In the genomic region with DNA sequence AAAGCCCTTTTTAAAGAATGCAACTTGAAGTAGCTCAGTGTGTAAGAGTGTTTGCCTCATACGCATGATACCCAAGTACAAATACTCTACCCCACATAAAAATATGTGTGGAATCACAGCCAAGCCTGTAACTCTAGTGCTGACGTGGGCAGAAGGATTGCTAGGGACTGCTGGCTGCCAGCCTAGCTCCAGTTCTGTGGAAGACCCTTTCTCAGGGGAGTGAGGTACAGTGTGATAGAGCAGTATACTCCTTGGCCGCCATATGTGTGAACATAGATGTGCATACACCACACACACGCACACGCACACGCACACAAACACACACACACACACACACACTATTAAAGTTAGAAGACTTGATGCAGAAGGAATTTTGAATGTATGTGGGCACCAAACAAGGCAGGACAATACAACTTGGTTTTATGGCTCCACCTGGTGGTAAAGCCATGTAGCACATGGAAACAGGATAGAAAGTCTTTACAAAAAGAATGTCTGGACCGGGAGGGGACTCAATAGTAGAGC, we compare ENCODE assay signal across 8 mouse cellular contexts. TPM values are rescaled to one million over a fixed set of nuclear protein-coding genes. Genes with fewer than 3 reads are reported as not detected.
DNase-seq lines count a peak whose midpoint lies in the region; ATAC-seq and TF ChIP-seq lines count a peak whose summit lies in the region.

No protein-coding gene starts in this region.

- ATAC-seq in kidney, embryonic 16.5 days (ENCODE audit: low FRiP score, low TSS enrichment), result peak; percentile 39; the same call in 1 of the 2 replicates
- ATAC-seq in liver, embryonic 14.5 days (ENCODE audit: insufficient read depth), result peak; percentile 23; the same call in 1 of the 2 replicates
- ATAC-seq in neural tube, embryonic 14.5 days (ENCODE audit: low read depth), result peak; percentile 61; the same call in 1 of the 2 replicates

- 0 out of 2 replicates have a peak overlapping the region, but pooled peaks have one; percentile 25 for H3K27ac ChIP-seq in kidney, embryonic 16.5 days (ENCODE audit: low read length)
- no peak overlapping the region for H3K27ac ChIP-seq in liver, embryonic 14.5 days
- H3K27ac ChIP-seq in neural tube, embryonic 14.5 days (ENCODE audit: low read depth, low read length), result no peak overlapping the region

- peak; percentile 88 for DNase-seq in 3T3-L1 (ENCODE audit: low read depth, low spot score)
- peak; percentile 43 for DNase-seq in Muller cell, postnatal 12 days (ENCODE audit: inconsistent ontology term)
- DNase-seq in cerebellum, adult 9-10 months, result peak; percentile 66
- DNase-seq in frontal cortex, postnatal 36 days (ENCODE audit: low spot score in 2 of 2), result peak; percentile 46 to 69
- peak; percentile 20 to 46 (median 34) for DNase-seq in liver, embryonic 14.5 days (ENCODE audit: low read depth in 3 of 3, low spot score in 3 of 3)
- DNase-seq in thymus, postnatal 14 days, result peak; percentile 59

- WGBS in kidney, embryonic 16.5 days, result 67% methylated on average over 7 of the region's 7 CpGs
- WGBS in liver, embryonic 14.5 days (ENCODE audit: insufficient replicate concordance), result 51% methylated on average over 7 of the region's 7 CpGs
- WGBS in neural tube, embryonic 14.5 days, result 72% methylated on average over 7 of the region's 7 CpGs

- H3K9me3 ChIP-seq in kidney, embryonic 16.5 days (ENCODE audit: low read length), result no peaks in the 10 kb centered on the region
- H3K9me3 ChIP-seq in liver, embryonic 14.5 days (ENCODE audit: control insufficient read depth, low read length), result no peaks in the 10 kb centered on the region
- no peaks in the 10 kb centered on the region for H3K9me3 ChIP-seq in neural tube, embryonic 14.5 days (ENCODE audit: control insufficient read depth, low read length)

- H3K27me3 ChIP-seq in kidney, embryonic 16.5 days (ENCODE audit: insufficient read depth, low read length), result no peaks in the 10 kb centered on the region
- no peaks in the 10 kb centered on the region for H3K27me3 ChIP-seq in liver, embryonic 14.5 days (ENCODE audit: control insufficient read depth, insufficient read depth, low read length)
- no peaks in the 10 kb centered on the region for H3K27me3 ChIP-seq in neural tube, embryonic 14.5 days (ENCODE audit: control insufficient read depth, insufficient read depth, low read length)

- no peaks in the 10 kb centered on the region for H3K4me1 ChIP-seq in kidney, embryonic 16.5 days (ENCODE audit: insufficient read depth, low read length)
- no peaks in the 10 kb centered on the region for H3K4me1 ChIP-seq in liver, embryonic 14.5 days (replicated peaks; ENCODE audit: control insufficient read depth in 2 of 2, insufficient read depth in 2 of 2, low read length in 1 of 2)
- no peaks in the 10 kb centered on the region for H3K4me1 ChIP-seq in neural tube, embryonic 14.5 days (ENCODE audit: control insufficient read depth, insufficient read depth, low read length)

- TF ChIP-seq EP300 in liver, embryonic 14.5 days (IDR thresholded peaks at IDR 0.05; ENCODE audit: low read depth), result no peak

- no peak overlapping the region for H3K4me2 ChIP-seq in kidney, embryonic 16.5 days (replicated peaks; ENCODE audit: low read depth, low read length)
- H3K4me2 ChIP-seq in liver, embryonic 14.5 days (ENCODE audit: low read depth), result no peak overlapping the region
- no peak overlapping the region for H3K4me2 ChIP-seq in neural tube, embryonic 14.5 days (ENCODE audit: low read depth, low read length)

- H3K4me3 ChIP-seq in kidney, embryonic 16.5 days (ENCODE audit: low read length), result no peak overlapping the region
- no peak overlapping the region for H3K4me3 ChIP-seq in liver, embryonic 14.5 days (ENCODE audit: insufficient read depth in 1 of 2, low read depth in 2 of 2, low read length in 2 of 2)
- H3K4me3 ChIP-seq in neural tube, embryonic 14.5 days (ENCODE audit: low read depth, low read length), result no peak overlapping the region

- H3K36me3 ChIP-seq in kidney, embryonic 16.5 days (ENCODE audit: insufficient read depth, low read length), result 0 out of 2 replicates have a peak, but pooled peaks cover 7% of the 10 kb centered on the region
- no peaks in the 10 kb centered on the region for H3K36me3 ChIP-seq in liver, embryonic 14.5 days (replicated peaks; ENCODE audit: control insufficient read depth, insufficient read depth, low read depth)
- peaks cover 4% of the 10 kb centered on the region; the same call in 1 of the 2 replicates for H3K36me3 ChIP-seq in neural tube, embryonic 14.5 days (ENCODE audit: control insufficient read depth, insufficient read depth, low read length)

- peak; percentile 82 for TF ChIP-seq CTCF in liver, embryonic 14.5 days (IDR thresholded peaks at IDR 0.05; ENCODE audit: low read depth)

- no peak overlapping the region for H3K9ac ChIP-seq in kidney, embryonic 16.5 days (replicated peaks; ENCODE audit: low read length)
- no peak overlapping the region for H3K9ac ChIP-seq in liver, embryonic 14.5 days (replicated peaks)
- no peak overlapping the region for H3K9ac ChIP-seq in neural tube, embryonic 14.5 days (replicated peaks; ENCODE audit: low read depth, low read length)

RNA-seq across cellular contexts. Expression of a gene that starts 41.2 kb away (rescaled TPM):
- polyA plus RNA-seq in kidney, embryonic 16.5 days (2015; fragmentation: Nextera tagmentation; extraction: Ambion mirVana), result 11.6 and 13.8 TPM in 2 replicates
- 2.4 and 3.1 TPM in 2 replicates for polyA plus RNA-seq in liver, embryonic 14.5 days (2012; rRNA removed)
- 2.8 and 2.9 TPM in 2 replicates for polyA plus RNA-seq in liver, embryonic 14.5 days (2014; fragmentation: Nextera tagmentation; extraction: Ambion mirVana)
- 21.2 and 22.7 TPM in 2 replicates for polyA plus RNA-seq in neural tube, embryonic 14.5 days (2014; fragmentation: Nextera tagmentation; extraction: Ambion mirVana)

Comparison
In these comparisons a context has a peak if more than half of its experiments do, and no peak if none do; other contexts are left out.
1. DNase-seq: peak in every context shown above with its lines; median percentile 88 in 3T3-L1; 66 in cerebellum, adult 9-10 months; 59 in thymus, postnatal 14 days; 58 in frontal cortex, postnatal 36 days; 43 in Muller cell, postnatal 12 days; 34 in liver, embryonic 14.5 days.